Mouse (Mus musculus) kidney, postnatal 36 days (tissue): Measurements from ENCODE around the gene Slc9a9.

ENCODE experiments used
- DNase-seq, 2 experiments: peaks; one replicate each; pipeline ENCODE4 v3.0.0; 2021 to 2022; ENCODE audit warnings: mixed read lengths in 2 of 2

The Slc9a9 gene

DNA sequence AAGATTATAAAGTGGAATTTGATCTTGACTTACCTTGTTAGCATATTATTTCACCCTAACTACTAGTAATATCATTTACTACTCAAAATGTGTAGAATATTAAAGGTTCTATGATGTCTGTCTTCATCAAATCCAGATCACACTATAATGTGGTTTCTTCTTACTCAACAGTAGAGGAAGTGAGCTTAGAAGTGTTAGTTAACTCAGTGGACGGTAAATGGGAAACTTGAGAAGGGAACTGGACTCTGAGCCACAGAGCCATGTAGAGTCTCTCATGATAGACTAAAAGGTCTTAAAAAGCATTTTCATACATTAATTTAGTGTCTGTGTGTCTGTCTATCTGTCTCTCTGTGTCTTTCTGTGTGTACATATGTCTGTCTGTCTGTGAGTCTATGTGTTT lies 64.6 kb downstream of the Slc9a9 start:
- DNase-seq, result no peak

DNA sequence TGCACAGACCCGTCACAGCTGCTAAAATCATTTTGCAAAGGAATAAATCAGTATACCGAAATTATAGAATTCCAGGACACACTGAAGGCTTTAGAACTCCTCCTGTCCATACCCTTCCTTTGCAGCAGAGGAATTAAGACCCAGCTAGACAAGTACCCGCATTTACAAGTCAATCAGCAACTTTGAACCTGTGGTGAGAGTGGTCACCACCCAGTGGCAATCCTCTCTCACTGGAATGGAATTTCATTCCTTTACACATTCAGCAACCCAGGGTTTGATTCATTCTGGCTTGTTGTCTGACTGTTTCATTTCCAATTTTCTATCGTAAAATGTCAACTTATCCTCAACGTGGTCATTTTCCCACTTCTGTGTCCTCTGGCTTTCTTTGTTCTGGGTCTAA lies 67.5 kb downstream of the Slc9a9 start:
- DNase-seq, result no peak

DNA sequence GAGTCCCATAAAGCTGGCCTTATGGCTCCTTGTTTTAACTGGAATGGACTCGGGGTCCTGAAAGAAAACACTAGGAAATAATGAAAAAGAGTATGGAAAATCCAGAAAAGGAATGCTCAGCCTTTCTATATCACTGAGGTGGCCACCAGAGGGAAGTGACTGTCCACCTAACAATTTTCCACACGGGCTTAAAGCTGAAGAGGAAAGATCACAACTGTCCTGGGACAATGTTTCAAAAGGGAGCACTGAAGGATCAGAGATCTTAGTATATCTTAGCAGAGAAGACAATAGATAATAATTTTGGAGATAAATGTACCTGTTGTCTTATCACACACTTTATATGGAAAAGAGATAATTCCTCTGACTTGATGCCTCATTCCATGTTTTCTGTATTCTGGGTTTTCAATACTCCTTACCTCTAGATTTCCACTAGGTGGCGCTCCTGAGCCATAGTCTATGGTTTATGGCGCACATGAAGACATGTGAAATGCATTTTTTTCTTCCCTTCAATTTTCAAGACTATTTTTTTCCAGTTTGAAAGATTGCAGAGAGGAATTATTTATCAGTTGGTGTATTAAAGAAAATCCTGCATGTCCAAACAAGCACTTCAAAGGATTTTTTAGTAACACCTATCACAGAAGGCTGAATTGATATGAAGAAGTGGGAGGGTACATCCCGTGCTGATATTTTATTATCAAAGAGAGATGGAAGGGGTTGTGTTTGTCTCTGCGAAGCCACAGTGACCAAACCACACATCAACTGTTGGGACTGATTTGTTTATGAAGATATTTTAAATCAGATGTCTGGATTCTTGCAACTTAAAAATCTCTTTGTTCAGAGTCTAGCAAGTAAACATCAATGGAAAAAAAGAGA lies 69.1 kb downstream of the Slc9a9 start:
- peak; percentile 66 to 84 for DNase-seq

DNA sequence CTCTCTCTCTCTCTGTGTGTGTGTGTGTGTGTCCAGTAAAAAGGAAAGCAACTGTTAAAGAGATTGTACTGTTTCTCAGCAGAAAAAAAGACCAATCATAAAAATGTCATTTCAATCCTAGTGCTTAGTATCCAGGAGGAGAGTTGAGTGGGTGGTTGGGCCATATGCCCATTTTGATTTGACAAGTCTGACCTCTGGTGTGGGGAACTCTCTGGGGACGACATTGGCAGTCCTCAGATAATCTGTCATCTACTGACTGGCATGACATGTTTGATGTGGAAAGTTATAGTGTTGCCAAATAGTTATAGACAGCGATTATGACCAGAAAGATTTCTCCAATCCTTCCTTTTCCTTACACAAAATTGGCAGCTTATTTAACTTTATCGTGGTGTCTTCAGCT lies 71.1 kb downstream of the Slc9a9 start:
- DNase-seq, result no peak

DNA sequence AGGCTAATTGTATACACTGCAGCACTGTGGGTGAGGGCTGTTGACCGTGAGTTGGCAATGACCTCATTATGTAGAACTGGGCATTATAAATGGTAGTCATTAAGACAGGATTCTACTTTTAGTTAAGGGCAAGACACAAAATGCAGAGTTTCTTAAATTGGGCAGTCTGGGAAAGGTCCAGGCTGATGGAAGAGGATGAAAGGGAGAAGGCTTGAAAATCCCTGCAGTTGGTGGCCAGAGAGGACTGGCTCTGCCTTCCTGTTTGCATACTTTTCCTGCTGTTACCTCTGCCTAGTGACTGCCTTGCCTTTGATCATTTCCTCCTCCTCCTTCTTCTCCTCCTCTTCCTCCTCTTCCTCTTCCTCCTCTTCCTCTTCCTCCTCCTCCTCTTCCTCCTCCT lies 73.6 kb downstream of the Slc9a9 start:
- no peak for DNase-seq

DNA sequence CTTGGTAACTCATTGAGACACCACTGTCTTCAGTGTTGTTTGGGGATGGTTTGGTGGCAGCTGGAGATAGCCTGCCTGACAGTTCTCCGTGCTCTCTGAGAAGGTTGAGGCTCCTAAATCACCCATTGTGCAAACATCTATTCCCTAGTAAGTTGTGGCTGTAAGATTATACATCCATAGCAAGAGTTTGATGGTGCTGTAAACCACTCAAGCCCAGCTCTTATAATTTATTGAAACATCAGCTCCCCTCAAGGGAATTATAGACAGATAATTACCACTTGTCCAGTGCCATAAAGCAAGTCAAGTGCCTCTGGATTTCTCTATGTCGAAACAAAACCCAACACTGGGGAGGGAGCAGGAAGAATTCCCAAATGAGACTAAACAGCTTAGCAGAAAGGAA lies 78.8 kb downstream of the Slc9a9 start:
- DNase-seq, result no peak

DNA sequence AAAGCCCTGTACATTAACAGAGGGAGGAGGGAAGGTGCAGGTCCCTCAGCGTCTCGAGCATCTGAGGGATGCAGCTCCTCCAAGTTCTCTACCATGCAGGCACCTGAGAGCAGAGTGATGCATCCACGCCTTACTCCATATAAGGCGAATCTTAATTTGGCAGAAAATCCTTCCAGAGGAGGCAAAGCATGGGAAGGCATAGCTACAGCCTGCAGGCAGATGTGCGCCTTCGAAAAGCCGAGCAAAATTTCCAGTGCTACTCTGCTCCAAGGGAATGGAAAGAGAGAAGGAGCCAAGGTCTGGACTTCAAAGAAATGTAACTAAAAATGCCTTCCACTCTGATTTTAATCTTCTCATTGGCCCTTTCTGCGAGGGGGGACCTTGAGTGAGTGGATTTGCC lies 80.5 kb downstream of the Slc9a9 start:
- DNase-seq, result no peak

DNA sequence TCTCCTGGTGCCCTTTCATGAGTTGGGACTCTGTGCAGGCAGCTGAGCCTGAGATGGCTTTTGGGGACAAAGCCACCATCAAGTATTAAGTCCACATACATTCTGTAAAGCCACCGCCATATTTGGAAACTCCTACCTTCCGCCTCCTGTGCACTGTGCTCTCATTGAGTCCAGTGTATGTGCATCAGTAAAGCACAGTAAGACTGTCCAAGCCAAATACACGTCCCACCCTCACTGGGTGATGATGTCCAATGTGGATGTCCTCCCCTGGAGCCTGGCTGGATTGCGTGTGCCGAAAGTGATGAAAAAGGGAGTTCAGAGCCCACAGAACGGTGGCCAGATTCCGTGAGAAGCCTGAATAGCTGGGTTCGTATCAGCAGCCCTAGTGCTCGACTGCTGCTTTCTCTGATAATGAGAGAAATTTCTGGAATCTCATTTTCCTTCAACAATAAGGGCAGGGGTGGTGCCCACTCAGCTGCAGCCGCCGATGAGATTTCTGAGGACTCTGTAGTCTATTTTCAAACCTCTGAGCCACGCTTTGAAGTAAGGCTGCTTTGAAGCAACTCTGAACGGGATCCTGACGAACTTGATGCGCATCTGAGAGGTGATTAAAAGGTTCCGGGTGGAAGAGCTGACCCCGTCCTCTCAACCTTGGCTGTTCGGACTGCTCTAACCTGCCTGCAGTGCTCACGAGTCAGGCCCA lies 81.4 kb downstream of the Slc9a9 start:
- no peak for DNase-seq

DNA sequence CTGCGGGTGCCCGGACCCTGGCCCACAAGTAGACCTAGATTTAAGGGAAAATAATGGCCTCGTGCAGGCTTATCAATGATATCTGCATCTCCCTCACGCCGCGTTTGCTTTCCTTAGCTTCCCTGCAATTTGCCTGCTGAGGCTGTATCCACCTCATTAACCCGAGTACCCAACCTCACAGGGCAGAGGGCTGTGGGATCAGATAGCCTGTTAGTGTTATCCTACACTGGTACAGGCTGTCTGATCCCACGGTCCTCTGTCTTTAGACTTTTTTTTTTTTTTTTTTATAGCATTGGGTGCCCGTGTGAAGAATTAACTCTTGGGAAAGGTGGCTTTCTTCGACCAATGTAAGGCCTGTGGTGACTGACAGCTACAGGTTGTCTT lies 81.9 kb downstream of the Slc9a9 start:
- no peak for DNase-seq

DNA sequence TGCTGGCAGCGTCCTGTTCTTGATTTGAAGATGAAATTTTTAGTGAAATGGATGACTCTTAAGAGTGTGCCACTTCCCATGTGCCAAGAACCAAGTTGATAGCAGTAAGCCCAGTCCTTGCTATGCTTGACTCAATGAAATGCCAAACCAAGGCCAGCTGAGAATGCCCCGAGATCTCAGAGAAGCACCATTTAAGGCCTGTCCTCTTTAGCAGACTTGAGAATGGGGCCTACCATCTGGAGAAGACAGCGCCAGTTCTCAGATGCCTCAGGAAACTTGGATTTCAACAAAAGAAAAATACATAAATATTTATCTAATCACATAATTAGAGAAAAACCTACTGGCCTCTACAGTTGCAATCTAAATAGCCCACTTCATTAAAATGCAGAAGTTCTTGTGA lies 82.4 kb downstream of the Slc9a9 start:
- DNase-seq, result no peak

DNA sequence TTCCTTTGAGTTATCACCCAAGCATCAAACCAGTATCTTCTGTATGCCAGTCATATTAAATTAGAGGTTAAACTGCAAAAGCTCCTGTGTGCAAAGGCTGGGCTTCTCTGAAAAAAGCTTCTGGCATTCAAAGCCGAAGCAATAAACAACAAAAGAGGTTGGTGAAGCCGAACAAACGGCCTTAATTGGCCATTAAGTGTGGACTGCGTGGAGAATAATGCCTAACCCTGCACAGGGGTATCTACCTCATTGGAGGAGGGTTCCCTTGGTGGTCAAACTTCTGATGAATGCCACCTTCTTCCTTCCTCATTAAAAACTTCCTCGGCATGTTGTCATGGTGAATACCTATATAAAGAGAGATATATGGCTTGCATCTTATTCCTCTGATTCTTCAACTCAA lies 90.2 kb downstream of the Slc9a9 start:
- DNase-seq, result no peak

DNA sequence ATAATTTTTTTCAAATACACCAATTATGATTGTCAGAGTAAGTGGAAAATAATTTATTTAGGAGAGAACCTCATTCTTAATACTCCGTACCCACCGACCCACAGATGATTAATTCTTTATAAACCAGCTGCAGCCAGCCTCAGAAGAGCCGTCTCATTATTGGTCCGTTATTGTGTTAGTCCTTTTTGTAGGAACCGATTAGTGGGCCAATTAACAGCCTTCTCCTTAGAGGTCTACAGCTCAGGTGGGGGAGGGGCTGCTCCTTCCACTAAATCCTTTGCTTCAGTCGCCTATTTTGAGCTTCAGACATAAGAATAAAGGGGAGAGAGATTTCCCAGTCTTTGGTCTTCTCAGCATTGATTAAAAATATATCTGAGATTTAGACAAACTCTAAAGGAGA lies 98.4 kb downstream of the Slc9a9 start:
- no peak for DNase-seq

DNA sequence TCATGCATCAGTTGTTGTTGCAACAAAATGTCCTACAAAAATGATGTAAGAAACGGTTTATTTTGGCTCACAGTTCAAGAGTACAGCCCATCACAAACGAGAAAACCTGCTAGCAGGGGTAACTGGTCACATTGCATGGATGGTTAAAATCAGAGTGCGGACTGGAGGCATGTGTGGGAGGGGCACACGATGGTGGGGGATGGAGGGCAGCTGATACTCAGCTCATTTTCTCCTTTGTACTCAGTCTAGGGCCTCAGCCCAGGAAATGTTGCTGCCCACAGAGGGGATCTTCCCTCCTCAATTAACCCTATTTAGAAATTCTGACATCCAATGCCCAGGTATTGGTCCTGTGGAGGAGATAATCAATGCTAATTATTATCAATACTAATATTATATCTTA lies 98.8 kb downstream of the Slc9a9 start:
- DNase-seq, result no peak

DNA sequence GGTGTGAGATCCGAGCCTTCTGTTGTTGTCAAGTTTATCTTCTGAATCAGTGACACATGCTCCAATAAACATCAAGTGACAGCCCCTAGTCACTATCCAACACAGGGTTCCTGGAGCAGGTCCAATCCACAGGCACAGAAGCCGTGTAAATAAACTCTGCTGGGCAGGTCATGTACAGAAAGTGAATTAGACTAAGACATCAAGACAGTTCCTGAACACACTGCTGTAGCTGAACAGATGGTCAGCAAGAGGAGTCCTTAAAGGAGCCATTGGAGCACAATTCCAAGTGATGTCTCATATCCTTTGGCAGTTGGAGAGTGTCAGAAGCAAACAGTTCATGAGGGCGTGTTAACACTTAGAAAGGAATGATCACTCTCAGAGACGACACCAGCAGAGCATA lies 103.6 kb downstream of the Slc9a9 start:
- DNase-seq, result no peak

DNA sequence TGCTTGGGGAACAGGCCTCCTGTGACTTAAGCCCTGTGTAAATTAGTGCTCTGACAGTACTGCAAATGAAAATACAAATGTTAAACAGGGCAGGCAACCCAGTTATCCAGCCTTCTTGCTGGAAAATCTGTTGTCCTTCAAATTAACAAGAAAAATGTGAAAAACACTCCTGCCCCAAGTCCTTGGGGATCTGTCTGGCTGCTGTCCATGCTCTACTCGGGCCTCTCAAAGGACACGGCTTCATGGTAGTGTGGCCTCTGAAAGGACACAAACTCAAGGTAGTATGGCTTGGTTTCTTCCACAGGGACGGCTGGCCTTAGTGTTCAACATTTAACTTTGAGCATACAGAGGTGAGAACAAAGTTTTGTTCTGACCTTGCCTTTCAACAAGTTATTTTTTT lies 118.6 kb downstream of the Slc9a9 start:
- DNase-seq, result no peak

DNA sequence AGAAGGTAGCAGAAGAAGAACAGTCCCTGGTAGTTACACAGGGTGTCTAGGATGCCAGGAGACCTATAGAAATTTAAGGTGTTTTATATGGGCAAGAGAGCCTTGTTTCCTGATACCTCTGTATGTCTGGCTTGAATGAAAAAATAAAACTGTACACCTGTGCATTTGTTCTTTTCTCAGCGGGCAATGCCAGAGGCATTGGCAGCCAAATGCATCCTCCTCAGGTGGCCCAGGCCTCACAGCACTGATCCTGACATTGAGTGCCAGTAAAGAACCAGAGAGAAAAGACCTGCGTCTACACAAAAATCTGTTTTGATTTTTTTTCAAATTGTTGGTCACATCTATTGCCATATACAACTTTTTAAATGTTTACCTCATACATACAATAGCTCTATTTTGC lies 121.3 kb downstream of the Slc9a9 start:
- DNase-seq, result no peak

DNA sequence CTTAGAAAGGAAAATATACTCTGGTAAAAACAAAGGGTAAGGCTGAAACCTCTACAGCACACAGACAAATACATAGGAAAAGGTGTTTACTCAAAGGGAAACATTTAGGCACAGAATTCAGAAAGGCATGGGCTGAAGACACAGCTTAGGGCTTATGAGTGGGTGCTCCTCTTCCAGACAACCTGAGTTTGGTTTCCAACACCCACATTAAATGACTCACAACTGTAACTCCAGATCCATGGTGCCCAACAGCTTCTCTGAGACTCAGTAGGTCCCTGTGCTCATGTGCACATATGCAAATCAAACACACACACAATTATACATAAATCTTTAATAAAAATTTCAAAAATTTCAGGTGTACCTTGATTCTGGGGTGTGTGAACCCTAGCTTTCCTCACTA lies 133.4 kb downstream of the Slc9a9 start:
- DNase-seq, result no peak

DNA sequence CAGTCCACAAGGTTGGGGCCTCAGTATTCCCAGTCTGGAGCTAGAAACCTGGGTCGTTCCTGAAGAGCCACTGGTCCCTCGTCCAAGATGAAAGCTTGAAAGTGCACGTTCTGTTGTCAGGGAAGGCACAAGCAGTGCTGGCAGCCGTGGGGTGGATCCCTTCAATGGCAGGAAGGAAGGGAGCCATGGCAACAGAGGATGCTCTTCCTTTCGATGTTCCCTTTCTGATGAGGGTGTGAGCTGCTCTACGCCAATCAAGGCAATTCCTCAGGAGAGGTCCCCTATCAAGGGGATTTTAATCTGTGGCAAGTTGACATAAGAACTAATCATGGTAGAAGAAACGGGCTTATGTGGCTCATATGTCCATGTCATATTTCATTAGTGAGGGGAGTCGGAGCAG lies 135.8 kb downstream of the Slc9a9 start:
- DNase-seq, result peak in 1 of 2 experiments; percentile 20

DNA sequence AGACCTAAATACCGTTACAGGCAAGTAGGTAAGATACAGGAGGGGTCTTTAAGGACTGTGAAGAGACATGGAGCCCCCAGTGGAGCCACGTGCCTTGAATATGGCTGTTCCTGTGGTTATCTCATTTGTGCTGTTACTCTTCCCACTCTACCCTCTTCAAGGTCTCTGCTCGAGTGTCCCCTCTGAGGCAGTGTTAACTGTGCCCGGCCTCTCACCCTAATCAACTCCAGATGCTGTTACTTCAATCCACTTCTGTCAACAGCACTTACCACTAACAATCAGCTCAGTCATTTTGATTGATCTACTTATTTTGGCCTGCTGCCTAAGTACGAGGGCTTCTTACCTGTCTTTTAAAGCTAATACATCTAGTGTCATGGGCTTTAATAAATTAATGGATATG lies 145.8 kb downstream of the Slc9a9 start:
- no peak for DNase-seq

DNA sequence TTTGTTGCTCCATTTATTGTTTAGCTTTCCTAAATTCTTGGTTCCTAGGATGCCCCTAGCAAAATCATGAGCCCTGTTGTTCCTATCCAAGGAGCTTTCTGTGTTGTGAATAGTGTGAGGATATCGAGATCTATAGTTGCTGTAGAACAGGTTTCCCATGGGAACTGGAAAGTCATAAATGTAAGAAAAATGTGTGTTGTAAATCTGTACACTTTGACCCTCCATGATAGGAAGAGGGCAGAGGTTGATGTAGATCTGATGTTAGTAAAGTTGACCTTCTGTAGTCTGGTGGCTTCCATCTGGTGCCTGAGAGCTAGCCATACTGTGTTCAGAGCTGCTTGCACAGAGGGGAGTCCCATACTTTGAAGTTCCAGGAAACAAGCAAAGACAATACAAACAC lies 151.6 kb downstream of the Slc9a9 start:
- no peak for DNase-seq

DNA sequence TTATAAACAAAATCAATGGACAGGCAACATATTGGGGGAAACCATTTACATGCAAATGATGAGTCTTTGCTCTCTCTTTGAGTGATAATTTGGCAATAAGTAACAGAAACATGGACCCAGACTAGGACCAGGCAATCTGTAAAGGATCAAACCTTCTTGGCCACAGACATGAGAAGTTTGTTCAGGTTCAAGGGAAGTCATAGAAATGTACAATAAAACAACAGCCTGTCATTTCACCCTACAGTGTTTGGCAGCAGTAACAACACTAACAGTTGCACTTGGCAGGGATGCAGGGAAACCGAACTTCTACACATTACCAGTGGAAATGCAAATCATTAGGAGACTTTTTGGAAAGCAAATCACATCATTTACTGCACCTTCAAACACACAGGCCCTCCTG lies 164.1 kb downstream of the Slc9a9 start:
- no peak for DNase-seq

DNA sequence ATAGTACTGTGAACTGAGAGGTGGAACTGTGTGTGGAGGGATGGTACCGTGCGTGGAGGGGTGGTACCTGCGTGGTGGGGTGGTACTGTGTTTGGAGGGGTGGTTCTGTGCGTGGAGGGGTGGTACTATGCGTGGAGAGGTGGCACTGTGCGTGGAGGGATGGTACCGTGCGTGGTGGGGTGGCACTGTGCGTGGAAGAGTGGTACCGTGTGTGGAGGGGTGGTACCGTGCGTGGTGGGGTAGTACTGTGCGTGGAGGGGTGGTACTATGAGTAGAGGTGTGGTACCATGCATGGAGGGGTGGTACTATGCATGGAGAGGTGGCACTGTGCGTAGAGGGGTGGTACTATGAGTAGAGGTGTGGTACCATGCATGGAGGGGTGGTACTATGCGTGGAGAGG lies 167.7 kb downstream of the Slc9a9 start:
- DNase-seq, result no peak

DNA sequence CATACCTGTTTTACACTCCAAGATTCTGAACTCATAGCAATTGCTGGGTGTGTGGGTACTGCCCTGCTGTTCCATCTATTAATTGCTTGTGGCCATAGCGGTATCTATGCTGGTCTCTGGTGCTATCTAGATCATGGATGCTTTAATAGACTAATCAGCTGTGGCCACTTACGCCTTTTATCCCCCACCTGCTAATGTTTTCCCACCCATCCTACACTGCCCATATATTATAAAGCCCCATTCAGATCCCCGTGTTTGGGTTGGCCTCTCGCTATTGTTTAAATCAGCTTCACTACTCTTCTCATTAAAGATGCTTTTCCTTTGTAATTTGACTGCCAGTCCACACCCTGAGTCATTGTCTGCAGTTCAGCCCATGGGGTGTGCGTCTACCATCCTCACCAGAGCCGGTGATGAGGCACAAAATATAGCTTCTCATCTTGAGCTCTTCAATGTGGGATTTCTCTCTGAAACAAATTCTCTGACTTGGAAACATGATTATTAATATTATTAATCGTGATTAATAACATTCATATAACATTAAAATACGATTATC lies 168.8 kb downstream of the Slc9a9 start:
- no peak for DNase-seq

DNA sequence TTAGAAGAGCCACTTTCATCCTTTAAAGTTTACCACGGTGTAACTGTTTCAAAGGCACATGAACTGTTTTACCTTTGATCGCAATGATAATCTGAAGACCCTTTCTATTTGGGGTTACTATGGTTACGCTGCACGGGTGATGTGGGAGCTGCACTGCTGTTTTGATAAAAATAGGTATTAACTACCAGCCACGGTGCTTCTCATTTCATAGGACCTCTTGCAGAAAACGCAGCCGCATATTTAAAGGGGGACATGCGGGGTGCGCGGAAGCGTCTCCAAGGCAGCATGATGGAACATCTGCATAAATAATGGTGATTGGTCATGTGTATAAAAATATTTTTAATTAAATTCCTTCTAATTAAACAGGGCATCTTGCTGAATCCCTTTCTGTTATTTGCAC lies 169.5 kb downstream of the Slc9a9 start:
- no peak for DNase-seq
